Comparison of ENCODE assay signal across 9 mouse cellular contexts in genomic region chr12:69447962-69448767, GRCm38 (mm10).
DNase-seq lines count a peak whose midpoint lies in the region; ATAC-seq and TF ChIP-seq lines count a peak whose summit lies in the region.
"Had no signal": no experiment of that assay in that cellular context is flagged by ENCODE, and none has a peak within 500 bp of the region (broad histone marks: within the 10 kb centered on the region; RNA-seq: fewer than 3 reads in every experiment).

No protein-coding gene starts in this region.

- H3K27ac ChIP-seq in forebrain, postnatal 0 days (ENCODE audit: low read depth, low read length) = peak overlapping the region; percentile 40; the same call in 1 of the 2 replicates
- H3K27ac ChIP-seq in forebrain, embryonic 14.5 days (ENCODE audit: low read depth, low read length) = no peak overlapping the region
- H3K27ac ChIP-seq in embryonic facial prominence, embryonic 13.5 days = peak overlapping the region; percentile 90
- H3K27ac ChIP-seq in lung, embryonic 16.5 days (ENCODE audit: low read length) = peak overlapping the region; percentile 93

- WGBS in forebrain, postnatal 0 days = 62% methylated on average over 14 of the region's 14 CpGs
- WGBS in forebrain, embryonic 14.5 days = 77% methylated on average over 14 of the region's 14 CpGs
- 54% methylated on average over 14 of the region's 14 CpGs for WGBS in embryonic facial prominence, embryonic 13.5 days
- WGBS in lung, embryonic 16.5 days = 21% methylated on average over 14 of the region's 14 CpGs

- ATAC-seq in forebrain, postnatal 0 days = no peak
- no peak for ATAC-seq in forebrain, embryonic 14.5 days
- no peak for ATAC-seq in embryonic facial prominence, embryonic 13.5 days (ENCODE audit: insufficient number of reproducible peaks, insufficient read depth, low FRiP score, low TSS enrichment, low read depth)
- ATAC-seq in lung, embryonic 16.5 days (ENCODE audit: low read depth) = peak; percentile 50

- H3K4me3 ChIP-seq in forebrain, postnatal 0 days (ENCODE audit: low read depth, low read length) = no peak overlapping the region
- no peak overlapping the region for H3K4me3 ChIP-seq in forebrain, embryonic 14.5 days (ENCODE audit: low read depth, low read length)
- no peak overlapping the region for H3K4me3 ChIP-seq in embryonic facial prominence, embryonic 13.5 days
- peak overlapping the region; percentile 33 for H3K4me3 ChIP-seq in lung, embryonic 16.5 days (ENCODE audit: low read length)

- H3K27me3 ChIP-seq in forebrain, postnatal 0 days (ENCODE audit: insufficient read depth, low read length) = no peaks in the 10 kb centered on the region
- H3K27me3 ChIP-seq in forebrain, embryonic 14.5 days (replicated peaks; ENCODE audit: control insufficient read depth, insufficient read depth, low read length) = no peaks in the 10 kb centered on the region
- no peaks in the 10 kb centered on the region for H3K27me3 ChIP-seq in embryonic facial prominence, embryonic 13.5 days
- no peaks in the 10 kb centered on the region; the same call in 1 of the 2 replicates for H3K27me3 ChIP-seq in lung, embryonic 16.5 days (ENCODE audit: control insufficient read depth, insufficient read depth, low read depth, low read length)
- H3K27me3 ChIP-seq in splenic B cell, adult 2 months (ENCODE audit: control insufficient read depth, insufficient read depth, low read length, poor library complexity, severe bottlenecking) = no peaks in the 10 kb centered on the region

- H3K9me3 ChIP-seq in forebrain, postnatal 0 days (ENCODE audit: low read length) = no peaks in the 10 kb centered on the region
- H3K9me3 ChIP-seq in forebrain, embryonic 14.5 days (replicated peaks; ENCODE audit: control insufficient read depth, low read length) = no peaks in the 10 kb centered on the region
- no peaks in the 10 kb centered on the region for H3K9me3 ChIP-seq in embryonic facial prominence, embryonic 13.5 days
- peaks cover 2% of the 10 kb centered on the region for H3K9me3 ChIP-seq in lung, embryonic 16.5 days (ENCODE audit: control insufficient read depth, low read length)
- H3K9me3 ChIP-seq: G1E had no signal

- H3K36me3 ChIP-seq in forebrain, postnatal 0 days (ENCODE audit: insufficient read depth) = no peaks in the 10 kb centered on the region
- no peaks in the 10 kb centered on the region for H3K36me3 ChIP-seq in forebrain, embryonic 14.5 days (ENCODE audit: control insufficient read depth, insufficient read depth, low read length)
- no peaks in the 10 kb centered on the region for H3K36me3 ChIP-seq in embryonic facial prominence, embryonic 13.5 days
- H3K36me3 ChIP-seq in lung, embryonic 16.5 days (ENCODE audit: control insufficient read depth, insufficient read depth, low read length) = no peaks in the 10 kb centered on the region
- no peaks in the 10 kb centered on the region for H3K36me3 ChIP-seq in splenic B cell, adult 2 months (ENCODE audit: control insufficient read depth, insufficient read depth, low read length, poor library complexity, severe bottlenecking)
- H3K36me3 ChIP-seq: G1E had no signal

- DNase-seq in forebrain, postnatal 0 days = no peak
- no peak for DNase-seq in forebrain, embryonic 14.5 days (ENCODE audit: low spot score)
- peak; percentile 91 for DNase-seq in 416B (ENCODE audit: low read depth)
- DNase-seq in kidney, adult 18-20 months = peak; percentile 26
- DNase-seq in splenic B cell, adult 2 months (ENCODE audit: low read depth, low spot score) = peak; percentile 82
- no peak for DNase-seq in embryo, embryonic 10 days (ENCODE audit: low spot score)

- no peak for TF ChIP-seq CTCF in forebrain, postnatal 0 days (IDR thresholded peaks at IDR 0.05; ENCODE audit: low read depth)

- H3K4me2 ChIP-seq in forebrain, postnatal 0 days (ENCODE audit: low read depth) = no peak overlapping the region
- no peak overlapping the region for H3K4me2 ChIP-seq in forebrain, embryonic 14.5 days (ENCODE audit: low read length)
- peak overlapping the region; percentile 49 for H3K4me2 ChIP-seq in embryonic facial prominence, embryonic 13.5 days
- peak overlapping the region; percentile 46 for H3K4me2 ChIP-seq in lung, embryonic 16.5 days (ENCODE audit: low read depth, low read length)

- H3K4me1 ChIP-seq in forebrain, postnatal 0 days (ENCODE audit: insufficient read depth) = peaks cover 9% of the 10 kb centered on the region
- peaks cover 14% of the 10 kb centered on the region for H3K4me1 ChIP-seq in forebrain, embryonic 14.5 days (ENCODE audit: control insufficient read depth, insufficient read depth, low read length)
- H3K4me1 ChIP-seq in embryonic facial prominence, embryonic 13.5 days = peaks cover 29% of the 10 kb centered on the region
- peaks cover 37% of the 10 kb centered on the region for H3K4me1 ChIP-seq in lung, embryonic 16.5 days (replicated peaks; ENCODE audit: control insufficient read depth, insufficient read depth, low read length)

- no peak overlapping the region for H3K9ac ChIP-seq in forebrain, postnatal 0 days
- no peak overlapping the region; the same call in 1 of the 2 replicates for H3K9ac ChIP-seq in forebrain, embryonic 14.5 days (ENCODE audit: low read length)
- 0 out of 2 replicates have a peak overlapping the region, but pooled peaks have one; percentile 44 for H3K9ac ChIP-seq in embryonic facial prominence, embryonic 13.5 days
- H3K9ac ChIP-seq in lung, embryonic 16.5 days (ENCODE audit: low read length) = peak overlapping the region; percentile 29

Comparison
In these comparisons a context has a peak if more than half of its experiments do, and no peak if none do; other contexts are left out.
1. DNase-seq: peak in 416B (single experiment), kidney, adult 18-20 months (single experiment) and splenic B cell, adult 2 months (single experiment); none in forebrain, postnatal 0 days (single experiment), forebrain, embryonic 14.5 days (single experiment) and embryo, embryonic 10 days (single experiment).
2. H3K4me2 ChIP-seq: peak in embryonic facial prominence, embryonic 13.5 days (single experiment) and lung, embryonic 16.5 days (single experiment); none in forebrain, postnatal 0 days (single experiment) and forebrain, embryonic 14.5 days (single experiment).
3. H3K9ac ChIP-seq: peak in embryonic facial prominence, embryonic 13.5 days (single experiment) and lung, embryonic 16.5 days (single experiment); none in forebrain, postnatal 0 days (single experiment) and forebrain, embryonic 14.5 days (single experiment).